Mouse (Mus musculus) erythroblast, embryonic 14.5 days (primary cell): ENCODE data around the gene Cdkal1. TPM values are rescaled to one million over a fixed set of nuclear protein-coding genes. Genes with fewer than 3 reads are reported as not detected.

Source experiments
- H3K27me3 ChIP-seq: 2 replicates; pipeline ENCODE4 v1.6.1; 2012; ENCODE audit warnings: inconsistent platforms; ENCODE audit not compliant: control insufficient read depth
- H3K36me3 ChIP-seq: 2 replicates; pipeline ENCODE4 v1.6.1; 2012; ENCODE audit warnings: mild to moderate bottlenecking, inconsistent platforms; ENCODE audit not compliant: control insufficient read depth
- H3K4me1 ChIP-seq: 2 replicates; pipeline ENCODE4 v1.6.1; 2012; ENCODE audit warnings: inconsistent platforms; ENCODE audit not compliant: control insufficient read depth
- H3K4me3 ChIP-seq: replicated peaks from 2 replicates; pipeline ENCODE3; 2012; ENCODE audit warnings: moderate library complexity, mild to moderate bottlenecking, inconsistent platforms
- H3K9me3 ChIP-seq: 2 replicates; pipeline ENCODE4 v1.6.1; 2012; ENCODE audit warnings: low read length, inconsistent platforms, mixed read lengths; ENCODE audit not compliant: control insufficient read depth
- GATA1 ChIP-seq: IDR thresholded peaks from 2 replicates; pipeline ENCODE4 v1.6.1; 2012; ENCODE audit warnings: low read length, inconsistent platforms, mixed read lengths
- TAL1 ChIP-seq: IDR thresholded peaks from 3 replicates; pipeline ENCODE4 v1.6.1; 2012; ENCODE audit warnings: low read length, inconsistent platforms, mixed read lengths
- polyA plus RNA-seq: library from polyadenylated mRNA; stranded (reverse); fragments of >175 nt; gene quantifications from 2 replicates; pipeline ENCODE4 v1.2.3, GENCODE M21; 2012

Gene Cdkal1
- polyA plus RNA-seq, 1 experiment, result 0.10 TPM

DNA sequence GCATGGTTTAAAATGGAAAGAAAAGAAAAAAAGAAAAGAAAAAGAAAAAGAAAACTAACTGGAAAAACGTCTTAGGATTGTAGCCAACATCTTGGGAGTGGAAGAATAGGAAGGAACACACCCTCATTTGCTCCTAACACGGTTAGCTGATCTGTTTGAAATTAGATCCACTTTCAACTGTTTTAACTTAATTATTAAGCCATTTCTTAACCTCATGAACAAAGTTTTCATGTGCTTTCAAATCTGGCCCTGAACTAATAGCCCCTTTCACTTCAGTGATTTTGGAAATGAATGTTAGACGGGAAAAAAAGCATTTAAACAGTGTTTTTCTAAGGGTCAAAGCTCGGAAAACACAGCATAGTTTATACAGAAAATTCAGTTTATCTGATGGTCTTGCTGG is 505.5 kb downstream of the Cdkal1 start:
- Histone ChIP-seq H3K27me3 (no peaks in the 10 kb centered on the region), H3K36me3 (no peaks in the 10 kb centered on the region; the same call in 1 of the 2 replicates), H3K4me3 (no peak overlapping the region), H3K4me1 (no peaks in the 10 kb centered on the region), H3K9me3 (peaks cover 2% of the 10 kb centered on the region; the same call in 1 of the 2 replicates)
- TF ChIP-seq TAL1 (no peak), GATA1 (no peak)

DNA sequence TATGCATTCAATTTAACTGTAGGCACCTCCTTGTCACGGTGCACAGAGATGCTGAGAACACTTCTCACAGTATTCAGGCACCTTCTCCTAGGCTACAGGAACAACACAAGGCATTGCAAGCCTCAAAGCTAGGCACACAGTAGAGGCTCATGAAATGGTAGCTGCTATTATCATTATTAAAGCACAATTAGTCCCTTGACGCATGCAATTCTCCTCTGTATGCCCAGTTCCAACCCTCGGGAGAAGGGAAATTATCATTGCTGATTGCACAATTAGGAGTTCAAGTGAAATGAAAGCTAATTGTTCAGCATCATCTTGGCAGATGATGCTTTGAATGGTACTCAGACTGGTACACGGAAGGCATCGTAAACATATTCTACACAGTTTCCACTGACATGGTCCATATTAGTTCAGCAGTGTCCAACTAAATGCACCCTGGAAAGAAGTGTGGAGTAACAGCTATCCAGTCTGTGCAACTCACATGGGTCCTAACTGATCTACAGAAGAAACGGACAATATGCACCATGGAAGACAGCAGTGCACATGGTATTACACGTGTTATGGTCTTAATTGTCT is 506.0 kb downstream of the Cdkal1 start:
- Histone ChIP-seq H3K9me3 (peaks cover 2% of the 10 kb centered on the region; the same call in 1 of the 2 replicates), H3K4me3 (no peak overlapping the region), H3K36me3 (no peaks in the 10 kb centered on the region; the same call in 1 of the 2 replicates), H3K27me3 (no peaks in the 10 kb centered on the region), H3K4me1 (no peaks in the 10 kb centered on the region)
- no peak for TF ChIP-seq GATA1
- TF ChIP-seq TAL1, result no peak

DNA sequence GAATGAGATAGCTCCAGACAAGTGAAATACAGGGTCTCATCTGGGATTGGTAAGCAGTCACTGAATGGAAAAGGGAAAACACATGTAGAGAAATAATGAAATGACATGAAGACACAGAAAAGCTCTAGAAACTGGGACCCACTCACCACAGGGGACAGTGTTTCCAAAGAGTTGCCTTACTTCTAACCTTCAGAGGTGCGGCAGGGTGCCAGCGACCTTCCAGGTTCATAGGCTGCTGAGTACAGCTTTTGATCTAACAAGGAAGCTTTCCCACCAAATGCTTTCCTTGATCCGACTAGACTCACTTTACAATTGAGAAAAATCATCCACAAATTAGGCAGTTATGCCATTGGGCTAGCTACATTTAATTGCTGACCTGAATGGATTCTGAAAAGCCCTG is 507.1 kb downstream of the Cdkal1 start:
- Histone ChIP-seq H3K36me3 (no peaks in the 10 kb centered on the region; the same call in 1 of the 2 replicates), H3K4me1 (no peaks in the 10 kb centered on the region), H3K4me3 (no peak overlapping the region), H3K27me3 (no peaks in the 10 kb centered on the region), H3K9me3 (peaks cover 2% of the 10 kb centered on the region; the same call in 1 of the 2 replicates)
- TF ChIP-seq TAL1 (no peak), GATA1 (no peak)

DNA sequence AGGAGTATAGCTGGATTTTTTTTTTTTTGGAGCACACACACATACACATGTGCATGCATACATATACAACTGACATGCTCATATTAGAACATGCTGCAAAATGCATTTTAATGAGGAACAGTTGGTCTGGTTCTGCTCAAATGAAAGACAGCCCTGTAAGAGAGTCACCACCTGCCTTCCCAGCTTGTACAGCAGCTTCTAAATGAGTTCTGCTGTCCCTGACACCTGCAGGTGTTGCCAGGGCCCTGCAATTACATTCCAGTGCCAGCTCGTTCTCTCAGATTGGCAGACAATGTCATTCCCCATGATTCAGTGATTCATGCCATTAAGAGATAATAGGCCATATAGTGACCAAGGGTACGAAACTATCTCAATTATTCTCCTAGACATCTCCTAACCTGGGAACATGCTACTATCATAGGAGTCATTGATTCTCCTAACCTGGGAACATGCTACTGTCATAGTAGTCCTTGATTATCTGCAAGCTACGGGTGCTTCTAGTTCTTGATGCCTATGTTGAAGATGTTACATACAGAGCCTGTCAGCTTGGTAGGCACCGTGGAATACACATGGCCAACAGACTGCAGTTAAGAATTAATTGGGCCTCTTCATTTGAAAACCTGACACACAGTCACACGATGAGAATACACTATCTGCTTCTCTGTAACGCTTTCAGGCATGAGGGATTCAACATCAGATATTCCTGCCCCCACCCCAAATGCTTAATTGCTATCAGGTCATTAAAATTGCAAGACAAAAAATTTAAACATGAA is 522.6 kb downstream of the Cdkal1 start:
- TF ChIP-seq GATA1, result no peak
- no peak for TF ChIP-seq TAL1
- Histone ChIP-seq H3K4me1 (no peaks in the 10 kb centered on the region), H3K36me3 (no peaks in the 10 kb centered on the region), H3K27me3 (no peaks in the 10 kb centered on the region), H3K9me3 (no peaks in the 10 kb centered on the region), H3K4me3 (no peak overlapping the region)

DNA sequence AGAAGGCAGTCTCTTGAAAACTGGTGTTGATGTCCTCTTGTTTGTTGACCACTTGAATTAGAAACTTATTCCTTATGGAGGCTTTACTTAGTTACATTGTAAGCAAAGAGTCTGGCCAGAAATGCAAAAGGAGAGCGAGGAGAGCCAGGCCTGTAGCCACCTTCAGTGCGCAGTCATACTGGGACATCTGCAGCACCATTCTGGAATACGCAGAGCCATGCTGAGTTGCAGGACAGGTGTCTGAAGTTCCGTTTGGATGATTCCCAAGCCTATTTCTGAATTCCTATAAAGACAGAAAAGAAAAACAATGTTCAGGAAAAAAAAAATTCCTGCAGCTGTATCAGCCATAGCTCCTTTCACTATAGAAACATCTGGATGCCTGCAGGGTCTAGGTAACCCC is 529.5 kb downstream of the Cdkal1 start:
- no peaks in the 10 kb centered on the region for H3K27me3 ChIP-seq
- TF ChIP-seq GATA1 (no peak), TAL1 (no peak)
- H3K9me3 ChIP-seq, result no peaks in the 10 kb centered on the region
- no peak overlapping the region for H3K4me3 ChIP-seq
- H3K4me1 ChIP-seq, result no peaks in the 10 kb centered on the region
- no peaks in the 10 kb centered on the region for H3K36me3 ChIP-seq

DNA sequence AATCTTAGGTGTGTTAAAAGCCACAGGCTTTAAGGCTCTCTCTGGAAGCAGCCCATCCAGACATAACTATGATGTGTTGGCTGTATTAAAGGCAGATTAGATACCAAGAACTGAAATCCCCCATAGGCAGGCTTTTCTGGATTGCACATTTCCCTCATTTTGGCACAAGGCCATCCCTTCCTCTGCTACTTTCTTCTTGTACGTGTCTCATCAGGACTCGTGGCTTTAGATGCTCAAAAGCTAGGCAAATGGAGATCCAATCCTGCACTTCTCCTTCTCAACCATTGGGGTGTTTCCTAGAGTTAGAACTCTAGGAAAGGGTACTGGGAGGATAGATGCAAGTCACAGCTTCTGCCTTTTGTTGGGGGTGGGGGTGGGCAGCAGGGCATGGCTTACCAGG is 535.1 kb downstream of the Cdkal1 start:
- no peaks in the 10 kb centered on the region for H3K9me3 ChIP-seq
- H3K4me3 ChIP-seq, result no peak overlapping the region
- no peaks in the 10 kb centered on the region for H3K36me3 ChIP-seq
- no peak for TF ChIP-seq GATA1
- TF ChIP-seq TAL1, result no peak
- no peaks in the 10 kb centered on the region for H3K27me3 ChIP-seq
- H3K4me1 ChIP-seq, result no peaks in the 10 kb centered on the region

DNA sequence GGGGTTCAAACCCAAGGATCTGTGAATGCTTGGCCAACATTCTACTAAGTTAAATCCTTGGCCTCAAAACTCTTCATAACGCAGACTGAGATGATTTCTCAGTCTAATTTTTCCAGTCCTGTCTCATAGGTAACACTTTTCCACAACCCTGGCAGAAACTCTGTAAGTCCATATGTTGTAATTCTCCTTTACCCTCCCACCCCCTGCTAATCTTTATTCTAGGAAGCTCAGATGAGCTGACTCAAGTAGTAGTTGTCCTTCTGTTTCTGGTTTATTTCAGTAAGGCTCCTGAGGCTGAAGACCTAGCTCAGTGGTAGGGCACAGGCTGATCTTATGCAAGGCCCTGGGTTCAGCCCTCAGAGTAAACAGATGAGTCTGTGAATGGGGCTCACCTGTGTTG is 537.8 kb downstream of the Cdkal1 start:
- no peaks in the 10 kb centered on the region for H3K9me3 ChIP-seq
- H3K27me3 ChIP-seq, result no peaks in the 10 kb centered on the region
- H3K4me3 ChIP-seq, result no peak overlapping the region
- TF ChIP-seq TAL1, result no peak
- no peak for TF ChIP-seq GATA1
- H3K36me3 ChIP-seq, result no peaks in the 10 kb centered on the region
- H3K4me1 ChIP-seq, result no peaks in the 10 kb centered on the region

DNA sequence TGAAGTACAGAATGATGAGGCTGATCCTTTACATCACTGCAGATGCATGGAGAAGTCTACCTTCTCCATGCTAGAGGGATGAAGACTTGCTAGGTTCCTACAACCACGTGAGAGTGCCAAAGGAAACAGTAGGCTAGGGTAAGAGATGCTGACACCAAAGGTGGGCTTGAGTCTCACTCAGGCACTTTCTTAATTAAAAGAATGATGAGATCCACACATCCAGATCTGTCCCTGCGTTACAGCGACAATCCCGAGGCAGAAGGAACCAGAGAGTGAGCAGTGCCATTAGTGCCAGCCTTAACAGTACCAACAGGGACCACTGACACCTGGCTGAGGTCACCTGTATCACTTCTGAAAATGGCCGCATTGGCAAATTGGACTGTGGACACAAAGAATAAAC is 539.2 kb downstream of the Cdkal1 start:
- H3K36me3 ChIP-seq, result no peaks in the 10 kb centered on the region
- H3K9me3 ChIP-seq, result no peaks in the 10 kb centered on the region
- H3K4me1 ChIP-seq, result no peaks in the 10 kb centered on the region
- H3K27me3 ChIP-seq, result no peaks in the 10 kb centered on the region
- no peak overlapping the region for H3K4me3 ChIP-seq
- no peak for TF ChIP-seq TAL1
- no peak for TF ChIP-seq GATA1

DNA sequence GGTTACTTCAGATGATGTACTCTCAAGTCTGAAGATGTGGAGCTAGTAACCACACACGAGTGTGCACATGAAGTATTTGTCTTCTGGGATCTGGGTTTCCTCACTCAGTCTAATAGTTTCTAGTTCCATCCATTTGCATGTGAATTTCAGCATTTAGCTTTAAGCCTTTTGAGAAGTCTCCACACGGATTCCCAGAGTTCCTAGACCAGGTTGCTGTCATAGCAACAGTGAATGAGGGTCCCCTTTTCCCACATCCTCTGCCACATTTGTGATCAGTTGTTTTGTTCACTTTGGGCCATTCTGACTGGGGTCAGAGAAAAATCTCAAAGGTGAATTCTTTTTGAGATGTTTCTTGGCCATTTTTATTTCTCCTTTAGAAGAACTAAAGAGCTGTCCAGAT is 543.4 kb downstream of the Cdkal1 start:
- H3K27me3 ChIP-seq, result no peaks in the 10 kb centered on the region
- H3K4me1 ChIP-seq, result no peaks in the 10 kb centered on the region
- TF ChIP-seq GATA1, result no peak
- TF ChIP-seq TAL1, result no peak
- H3K9me3 ChIP-seq, result no peaks in the 10 kb centered on the region
- no peak overlapping the region for H3K4me3 ChIP-seq
- H3K36me3 ChIP-seq, result no peaks in the 10 kb centered on the region

DNA sequence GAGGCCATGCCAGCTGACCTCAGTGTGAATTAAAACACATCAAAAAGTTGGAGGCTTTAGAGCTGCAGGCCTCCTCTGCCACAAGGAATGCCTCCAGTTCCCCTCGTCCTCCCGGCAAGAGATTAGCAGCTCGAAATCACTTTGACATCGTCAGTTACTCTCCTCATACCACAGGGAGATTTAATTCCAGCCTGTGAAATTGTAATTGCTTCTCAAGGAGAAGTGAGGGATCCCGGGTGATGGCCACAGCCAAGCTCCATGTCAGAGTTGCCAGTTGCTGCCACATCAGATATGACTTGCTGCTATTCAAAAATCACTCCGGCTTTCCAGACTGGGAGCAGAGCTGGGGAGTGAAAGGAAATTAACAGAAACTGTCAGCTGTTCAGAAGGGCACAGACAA is 548.1 kb downstream of the Cdkal1 start:
- Histone ChIP-seq H3K27me3 (no peaks in the 10 kb centered on the region), H3K9me3 (no peaks in the 10 kb centered on the region), H3K4me1 (no peaks in the 10 kb centered on the region), H3K4me3 (no peak overlapping the region), H3K36me3 (no peaks in the 10 kb centered on the region)
- TF ChIP-seq GATA1 (no peak), TAL1 (no peak)
